Mouse (Mus musculus): ENCODE results near the gene Ehd2. TPM values are rescaled to one million over a fixed set of nuclear protein-coding genes. Genes with fewer than 3 reads are reported as not detected.
A peak's percentile ranks its signal among the peaks of the same experiment; 100 is the strongest.
"Not testable (repeated sequence)": the region's sequence is repeated elsewhere in the genome, so short reads cannot be mapped to it uniquely, and the experiment has no call there.

Gene Ehd2
- polyA plus RNA-seq, 1 experiment from 2014 or later, result 9.2 TPM

DNA sequence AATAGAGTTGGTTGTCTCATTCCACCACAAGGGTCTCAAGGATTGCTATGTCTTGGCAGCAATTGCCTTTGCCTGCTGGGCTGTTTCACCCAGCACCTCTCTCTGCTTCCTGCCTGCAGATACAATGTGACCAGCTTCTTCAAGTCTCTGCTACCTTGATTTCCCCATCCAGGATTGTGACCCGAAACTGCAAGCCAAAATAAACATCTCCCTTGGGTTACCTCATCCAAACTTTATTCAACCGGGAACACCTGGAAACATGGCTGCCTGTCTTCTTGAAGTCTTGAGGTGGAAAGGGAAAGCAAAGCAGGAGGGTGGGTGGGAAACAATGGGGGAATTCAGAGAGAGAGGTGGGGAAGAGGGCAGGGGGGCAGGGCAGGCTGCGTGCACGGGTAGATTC is 50.4 kb downstream of the Ehd2 start:
- Histone ChIP-seq H3K4me2 (no peak overlapping the region), H3K9ac (replicated peaks) (no peak overlapping the region), H3K36me3 (peaks cover 35% of the 10 kb centered on the region), H3K27ac (replicated peaks) (no peak overlapping the region), H3K9me3 (replicated peaks) (no peaks in the 10 kb centered on the region), H3K27me3 (replicated peaks) (no peaks in the 10 kb centered on the region), H3K4me3 (replicated peaks) (no peak overlapping the region), H3K4me1 (peaks cover 24% of the 10 kb centered on the region)
- whole genome bisulfite sequencing, result 82% methylated on average over 4 of the region's 4 CpGs
- ATAC-seq (ENCODE audit: low FRiP score), result no peak

- Histone ChIP-seq H3K4me1 (peaks cover 19% of the 10 kb centered on the region), H3K27ac (replicated peaks) (no peak overlapping the region), H3K9me3 (replicated peaks) (no peaks in the 10 kb centered on the region), H3K4me2 (no peak overlapping the region), H3K9ac (replicated peaks) (no peak overlapping the region), H3K36me3 (peaks cover 35% of the 10 kb centered on the region), H3K27me3 (replicated peaks) (no peaks in the 10 kb centered on the region), H3K4me3 (replicated peaks) (no peak overlapping the region)
- 81% methylated on average over 3 of the region's 3 CpGs for WGBS
- ATAC-seq (ENCODE audit: low FRiP score), result no peak
These were observed 51.1 kb downstream of the Ehd2 start for GRCm38 (mm10) chr7:15916134-15916723.

GRCm38 (mm10) chr7:15915695-15916094 is 51.7 kb downstream of the Ehd2 start:
- Histone ChIP-seq H3K36me3 (peaks cover 35% of the 10 kb centered on the region), H3K4me1 (peaks cover 13% of the 10 kb centered on the region)
- not testable (repeated sequence) for H3K27ac ChIP-seq (replicated peaks); H3K9me3 ChIP-seq (replicated peaks); ATAC-seq (ENCODE audit: low FRiP score); H3K9ac ChIP-seq (replicated peaks); H3K4me3 ChIP-seq (replicated peaks); H3K27me3 ChIP-seq (replicated peaks); H3K4me2 ChIP-seq
- 88% methylated on average over 4 of the region's 4 CpGs for WGBS

GRCm38 (mm10) chr7:15914751-15915150 is 52.6 kb downstream of the Ehd2 start:
- Histone ChIP-seq H3K9me3 (replicated peaks) (no peaks in the 10 kb centered on the region), H3K36me3 (peaks cover 29% of the 10 kb centered on the region), H3K4me1 (peaks cover 4% of the 10 kb centered on the region), H3K4me3 (replicated peaks) (no peak overlapping the region), H3K27ac (replicated peaks) (no peak overlapping the region), H3K4me2 (no peak overlapping the region), H3K27me3 (replicated peaks) (no peaks in the 10 kb centered on the region), H3K9ac (replicated peaks) (no peak overlapping the region)
- WGBS, result 92% methylated on average over 2 of the region's 2 CpGs
- ATAC-seq (ENCODE audit: low FRiP score), result no peak

GRCm38 (mm10) chr7:15914252-15914651 is 53.1 kb downstream of the Ehd2 start:
- Histone ChIP-seq H3K27me3 (replicated peaks) (no peaks in the 10 kb centered on the region), H3K9ac (replicated peaks) (no peak overlapping the region), H3K4me1 (0 out of 2 replicates have a peak, but pooled peaks cover 2% of the 10 kb centered on the region), H3K9me3 (replicated peaks) (no peaks in the 10 kb centered on the region), H3K4me3 (replicated peaks) (no peak overlapping the region), H3K36me3 (peaks cover 24% of the 10 kb centered on the region), H3K4me2 (no peak overlapping the region), H3K27ac (replicated peaks) (no peak overlapping the region)
- no peak for ATAC-seq (ENCODE audit: low FRiP score)
- WGBS, result 46% methylated on average over 2 of the region's 2 CpGs

DNA sequence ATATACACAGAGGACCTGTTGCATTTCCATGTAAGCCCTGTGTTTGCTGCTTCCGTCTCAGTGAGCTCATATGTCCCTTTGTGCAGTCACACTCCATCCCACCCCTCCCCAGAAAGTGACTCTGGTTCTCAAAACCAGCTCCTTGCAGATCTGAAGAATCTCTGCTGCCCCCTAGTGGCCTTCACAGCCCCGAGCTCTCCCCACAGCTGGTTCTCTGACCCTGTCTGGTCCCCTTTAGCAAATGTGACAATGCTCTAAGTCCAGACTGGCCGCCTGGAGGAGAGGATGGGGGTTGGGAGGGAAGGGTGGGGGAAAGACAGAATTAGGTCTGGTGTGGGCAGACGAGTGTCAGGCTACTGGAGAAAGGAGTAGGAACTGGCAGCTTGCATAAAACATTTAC is 55.2 kb downstream of the Ehd2 start:
- no peak overlapping the region for H3K4me3 ChIP-seq (replicated peaks)
- no peak overlapping the region for H3K27ac ChIP-seq (replicated peaks)
- H3K4me2 ChIP-seq, result no peak overlapping the region
- peak; percentile 43; the same call in 1 of the 2 replicates for ATAC-seq (ENCODE audit: low FRiP score)
- H3K27me3 ChIP-seq (replicated peaks), result no peaks in the 10 kb centered on the region
- H3K9me3 ChIP-seq (replicated peaks), result no peaks in the 10 kb centered on the region
- 0 out of 2 replicates have a peak, but pooled peaks cover 2% of the 10 kb centered on the region for H3K4me1 ChIP-seq
- peaks cover 11% of the 10 kb centered on the region for H3K36me3 ChIP-seq
- WGBS, result 1% methylated on average over 4 of the region's 4 CpGs
- no peak overlapping the region for H3K9ac ChIP-seq (replicated peaks)

DNA sequence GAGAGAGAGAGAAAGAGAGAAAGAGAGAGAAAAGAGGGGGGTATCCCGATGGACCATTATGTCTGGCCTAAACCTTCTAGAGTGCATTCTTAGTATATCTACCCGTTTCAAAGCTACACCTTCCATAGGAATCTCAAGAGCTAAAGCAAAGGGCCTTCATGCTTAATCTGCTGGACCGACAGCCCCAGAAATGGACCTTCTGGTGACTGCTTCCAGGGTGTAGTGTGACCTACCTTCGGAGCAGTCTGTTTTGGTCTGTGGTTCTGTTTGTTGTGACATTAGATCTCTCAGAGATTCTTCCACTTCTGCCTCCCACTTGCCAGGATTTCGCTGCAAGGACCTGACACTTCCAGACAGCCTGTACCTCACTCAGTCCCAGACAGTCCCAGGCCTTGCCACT is 56.8 kb downstream of the Ehd2 start:
- ATAC-seq (ENCODE audit: low FRiP score), result no peak
- Histone ChIP-seq H3K4me3 (replicated peaks) (no peak overlapping the region), H3K27me3 (replicated peaks) (no peaks in the 10 kb centered on the region), H3K4me2 (no peak overlapping the region), H3K9ac (replicated peaks) (no peak overlapping the region), H3K9me3 (replicated peaks) (no peaks in the 10 kb centered on the region), H3K36me3 (no peaks in the 10 kb centered on the region), H3K27ac (replicated peaks) (no peak overlapping the region), H3K4me1 (0 out of 2 replicates have a peak, but pooled peaks cover 2% of the 10 kb centered on the region)
- 83% methylated on average over 5 of the region's 5 CpGs for WGBS

GRCm38 (mm10) chr7:15907971-15908590 is 59.3 kb downstream of the Ehd2 start:
- no peaks in the 10 kb centered on the region for H3K9me3 ChIP-seq (replicated peaks)
- no peaks in the 10 kb centered on the region for H3K27me3 ChIP-seq (replicated peaks)
- no peak overlapping the region for H3K9ac ChIP-seq (replicated peaks)
- H3K36me3 ChIP-seq, result no peaks in the 10 kb centered on the region
- no peak overlapping the region for H3K4me3 ChIP-seq (replicated peaks)
- WGBS, result 85% methylated on average over 8 of the region's 8 CpGs
- H3K4me2 ChIP-seq, result no peak overlapping the region
- 0 out of 2 replicates have a peak, but pooled peaks cover 2% of the 10 kb centered on the region for H3K4me1 ChIP-seq
- no peak overlapping the region for H3K27ac ChIP-seq (replicated peaks)
- ATAC-seq (ENCODE audit: low FRiP score), result no peak

GRCm38 (mm10) chr7:15906602-15907001 is 60.8 kb downstream of the Ehd2 start:
- H3K4me2 ChIP-seq, result no peak overlapping the region

DNA sequence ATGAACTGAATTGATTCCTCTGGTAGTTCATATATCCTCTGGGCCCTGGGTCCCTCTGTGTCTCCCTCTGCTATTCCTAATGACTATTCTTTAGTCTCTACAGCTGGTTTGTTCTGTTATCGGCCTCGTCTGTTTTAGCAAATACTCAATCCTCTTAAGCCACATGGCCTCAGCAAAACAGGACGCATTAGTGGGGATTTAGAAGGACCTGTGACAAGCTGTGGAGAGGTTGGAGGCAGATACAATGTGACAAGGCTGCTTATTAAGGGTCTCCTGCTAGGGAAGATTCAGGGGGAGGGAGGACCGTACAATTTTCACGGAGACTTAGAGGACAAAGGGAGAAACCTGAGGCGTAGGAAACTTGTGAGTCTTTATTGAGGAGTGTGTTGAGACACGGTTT is 61.5 kb downstream of the Ehd2 start:
- Histone ChIP-seq H3K4me2 (no peak overlapping the region), H3K4me1 (no peaks in the 10 kb centered on the region), H3K27me3 (replicated peaks) (no peaks in the 10 kb centered on the region), H3K36me3 (no peaks in the 10 kb centered on the region), H3K4me3 (replicated peaks) (no peak overlapping the region), H3K9me3 (replicated peaks) (no peaks in the 10 kb centered on the region), H3K9ac (replicated peaks) (no peak overlapping the region), H3K27ac (replicated peaks) (no peak overlapping the region)
- ATAC-seq (ENCODE audit: low FRiP score), result no peak
- 86% methylated on average over 7 of the region's 7 CpGs for WGBS

More at GRCm38 (mm10) chr7:15906602-15907001, 60.8 kb downstream of the Ehd2 start:
- Histone ChIP-seq H3K4me1 (no peaks in the 10 kb centered on the region), H3K36me3 (no peaks in the 10 kb centered on the region), H3K9ac (replicated peaks) (no peak overlapping the region), H3K27ac (replicated peaks) (no peak overlapping the region), H3K9me3 (replicated peaks) (no peaks in the 10 kb centered on the region), H3K27me3 (replicated peaks) (no peaks in the 10 kb centered on the region), H3K4me3 (replicated peaks) (no peak overlapping the region)
- WGBS, result 93% methylated on average over 1 of the region's 1 CpGs
- no peak for ATAC-seq (ENCODE audit: low FRiP score)

DNA sequence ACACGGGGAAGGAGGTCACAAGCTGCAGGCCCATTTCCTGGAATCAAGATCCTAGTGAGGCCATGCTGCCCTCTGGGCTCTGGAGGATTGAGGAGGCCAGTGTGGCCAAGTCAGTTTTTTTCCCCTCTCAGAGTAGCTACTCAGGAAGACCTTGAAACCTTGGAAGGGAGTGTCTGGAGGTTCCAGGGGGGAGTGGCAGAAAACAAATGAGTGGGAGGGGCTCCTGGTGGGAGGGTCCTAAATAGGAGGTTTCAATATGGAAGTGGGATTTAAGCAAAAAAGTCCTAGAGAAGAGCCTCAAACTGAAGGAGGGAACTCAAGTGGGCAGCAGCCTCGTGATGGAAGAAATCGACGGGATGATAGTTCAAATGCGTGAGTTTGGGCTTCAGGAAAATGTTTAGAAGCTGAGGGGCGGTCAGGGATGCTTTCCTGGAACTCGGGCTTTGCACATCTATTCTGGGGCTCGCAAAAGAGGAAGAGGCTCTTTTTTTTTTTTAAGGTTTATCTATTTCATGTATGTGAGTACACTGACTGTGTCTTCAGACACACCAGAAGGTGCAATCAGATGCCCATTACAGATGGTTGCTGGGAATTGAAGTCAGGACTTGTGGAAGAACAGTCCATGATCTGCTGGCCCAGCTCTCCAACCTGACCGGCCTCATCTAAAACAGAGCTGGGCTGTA is 65.9 kb downstream of the Ehd2 start:
- H3K4me2 ChIP-seq, result no peak overlapping the region
- no peaks in the 10 kb centered on the region for H3K4me1 ChIP-seq
- no peaks in the 10 kb centered on the region for H3K9me3 ChIP-seq (replicated peaks)
- no peak for ATAC-seq (ENCODE audit: low FRiP score)
- H3K36me3 ChIP-seq, result no peaks in the 10 kb centered on the region
- no peaks in the 10 kb centered on the region for H3K27me3 ChIP-seq (replicated peaks)
- H3K4me3 ChIP-seq (replicated peaks), result no peak overlapping the region
- no peak overlapping the region for H3K9ac ChIP-seq (replicated peaks)
- no peak overlapping the region for H3K27ac ChIP-seq (replicated peaks)
- WGBS, result 82% methylated on average over 9 of the region's 9 CpGs

Measured in neural tube, embryonic 15.5 days (tissue).